In genomic region chr12:114059615-114060014, GRCm38 (mm10) we compare ENCODE assay signal across 25 mouse cellular contexts.
DNase-seq lines count a peak whose midpoint lies in the region; ATAC-seq lines count a peak whose summit lies in the region.
"Had no signal": no experiment of that assay in that cellular context is flagged by ENCODE, and none has a peak within 500 bp of the region (broad histone marks: within the 10 kb centered on the region; RNA-seq: fewer than 3 reads in every experiment).

No protein-coding gene starts in this region.

- H3K4me2 ChIP-seq in forebrain, embryonic 12.5 days: no peak overlapping the region
- H3K4me2 ChIP-seq: hindbrain, embryonic 15.5 days; limb, embryonic 12.5 days; liver, embryonic 11.5 days; midbrain, embryonic 15.5 days had no signal

- H3K27ac ChIP-seq in forebrain, embryonic 12.5 days: no peak overlapping the region
- H3K27ac ChIP-seq: hindbrain, embryonic 15.5 days; limb, embryonic 12.5 days; midbrain, embryonic 15.5 days had no signal

- peak; percentile 40; the same call in 1 of the 2 replicates for ATAC-seq in megakaryocyte, adult 5-6 weeks (ENCODE audit: poor library complexity, severe bottlenecking)
- ATAC-seq in forebrain, embryonic 12.5 days (ENCODE audit: low FRiP score): no peak
- ATAC-seq: intestine, embryonic 16.5 days; liver, postnatal 0 days; midbrain, embryonic 15.5 days had no signal

- no peaks in the 10 kb centered on the region for H3K27me3 ChIP-seq in forebrain, embryonic 12.5 days
- H3K27me3 ChIP-seq: CH12.LX; hindbrain, embryonic 15.5 days; limb, embryonic 12.5 days; midbrain, embryonic 15.5 days had no signal

- no peaks in the 10 kb centered on the region for H3K36me3 ChIP-seq in forebrain, embryonic 12.5 days (replicated peaks)
- H3K36me3 ChIP-seq: G1E; hindbrain, embryonic 15.5 days; limb, embryonic 12.5 days; midbrain, embryonic 15.5 days had no signal

- WGBS in forebrain, embryonic 12.5 days: 83% methylated on average over 3 of the region's 3 CpGs

- H3K4me3 ChIP-seq in forebrain, embryonic 12.5 days (replicated peaks): no peak overlapping the region
- H3K4me3 ChIP-seq: hindbrain, embryonic 15.5 days; limb, embryonic 12.5 days; midbrain, embryonic 15.5 days; myocyte had no signal

- H3K9ac ChIP-seq in forebrain, embryonic 12.5 days: no peak overlapping the region
- H3K9ac ChIP-seq: hindbrain, embryonic 15.5 days; limb, embryonic 12.5 days; liver, postnatal 0 days; midbrain, embryonic 15.5 days had no signal

- no peaks in the 10 kb centered on the region for H3K9me3 ChIP-seq in forebrain, embryonic 12.5 days
- H3K9me3 ChIP-seq: G1E had no signal

- H3K4me1 ChIP-seq in forebrain, embryonic 12.5 days: no peaks in the 10 kb centered on the region
- H3K4me1 ChIP-seq: hindbrain, embryonic 15.5 days; limb, embryonic 12.5 days; midbrain, embryonic 15.5 days had no signal

- peak; percentile 40 for DNase-seq in CD4-positive, CD25-positive, alpha-beta regulatory T cell, adult 2 months (ENCODE audit: low read depth, low spot score)
- peak; percentile 82 for DNase-seq in T-cell, adult 2 months (ENCODE audit: low spot score)
- peak; percentile 66 for DNase-seq in thymus, postnatal 14 days
- no peak for DNase-seq in adrenal gland, postnatal 10 days
- DNase-seq in kidney, postnatal 10 days: no peak
- no peak for DNase-seq in MN1 (ENCODE audit: low spot score)
- DNase-seq: adrenal gland, postnatal 14 days; cerebellum, adult 8-10 months; gastrocnemius, postnatal 36 days; kidney, postnatal 36 days; liver, postnatal 0 days; lung, postnatal 14 days; retina, postnatal 1 day; right cerebral cortex, postnatal 25 days; spleen, adult 18-20 months had no signal

Comparison
In these comparisons a context has a peak if more than half of its experiments do, and no peak if none do; other contexts are left out.
1. DNase-seq: peak in CD4-positive, CD25-positive, alpha-beta regulatory T cell, adult 2 months (single experiment), T-cell, adult 2 months (single experiment) and thymus, postnatal 14 days (single experiment); none in adrenal gland, postnatal 10 days (single experiment), kidney, postnatal 10 days (single experiment) and MN1 (single experiment).